Mouse (Mus musculus) forebrain, embryonic 16.5 days (tissue): ENCODE results near the gene Rgs9. TPM values are rescaled to one million over a fixed set of nuclear protein-coding genes. Genes with fewer than 3 reads are reported as not detected.
A peak's percentile ranks its signal among the peaks of the same experiment; 100 is the strongest.

Source experiments
- ATAC-seq: fragments of 200-750 bp; cut with Nextera tagmentation; 2 replicates; pipeline ENCODE4 v1.8.0; 2017; ENCODE audit warnings: mild to moderate bottlenecking, moderate library complexity
- H3K27ac ChIP-seq: fragments of 300-500 bp; sonication (generic); 2 replicates; pipeline ENCODE4 v1.5.1; 2014; ENCODE audit warnings: low read length, control low read depth
- H3K27me3 ChIP-seq: fragments of 300-500 bp; sonication (generic); replicated peaks from 2 replicates; pipeline ENCODE4 v1.6.1; 2014; ENCODE audit warnings: low read length; ENCODE audit not compliant: control insufficient read depth, insufficient read depth
- H3K36me3 ChIP-seq: fragments of 300-500 bp; sonication (generic); 2 replicates; pipeline ENCODE4 v1.6.1; 2014; ENCODE audit not compliant: control insufficient read depth, insufficient read depth
- H3K4me1 ChIP-seq: fragments of 300-500 bp; sonication (generic); replicated peaks from 2 replicates; pipeline ENCODE4 v1.6.1; 2014; ENCODE audit warnings: low read length; ENCODE audit not compliant: control insufficient read depth, insufficient read depth
- H3K4me2 ChIP-seq: fragments of 300-500 bp; sonication (generic); 2 replicates; pipeline ENCODE4 v1.6.1; 2014; ENCODE audit warnings: mild to moderate bottlenecking, low read length, control low read depth
- H3K4me3 ChIP-seq: fragments of 300-500 bp; sonication (generic); replicated peaks from 2 replicates; pipeline ENCODE4 v1.5.1; 2014; ENCODE audit warnings: mild to moderate bottlenecking, low read length, control low read depth
- H3K9ac ChIP-seq: fragments of 300-500 bp; sonication (generic); replicated peaks from 2 replicates; pipeline ENCODE4 v1.6.1; 2014; ENCODE audit warnings: low read depth, low read length, control low read depth
- H3K9me3 ChIP-seq: fragments of 300-500 bp; sonication (generic); 2 replicates; pipeline ENCODE4 v1.6.1; 2016; ENCODE audit warnings: low read length; ENCODE audit not compliant: control insufficient read depth
- WGBS: fragments of 180-500 bp; shearing (Covaris S2); extraction: QIAGEN DNeasy Blood & Tissue Kit; methylation state at CpG from one replicate; pipeline ENCODE4 v1.1.7; 2014; 5-methylcytosine and 5-hydroxymethylcytosine counted together
- polyA plus RNA-seq: library from polyadenylated mRNA; unstranded; fragments of >200 nt; fragmentation: Nextera tagmentation; extraction: Ambion mirVana; gene quantifications from 2 replicates; pipeline ENCODE4 v1.2.1, GENCODE M21; 2015

The Rgs9 gene
- polyA plus RNA-seq, 1 experiment from 2014 or later, result 9.7 TPM

GRCm38 (mm10) chr11:109206732-109207131 is 91.2 kb downstream of the Rgs9 start:
- H3K4me1 ChIP-seq, result peaks cover 7% of the 10 kb centered on the region
- 25% methylated on average over 13 of the region's 13 CpGs for WGBS
- no peaks in the 10 kb centered on the region for H3K9me3 ChIP-seq
- no peak for ATAC-seq
- no peak overlapping the region for H3K4me2 ChIP-seq
- H3K27ac ChIP-seq, result no peak overlapping the region
- no peak overlapping the region for H3K4me3 ChIP-seq
- H3K36me3 ChIP-seq, result no peaks in the 10 kb centered on the region
- no peaks in the 10 kb centered on the region for H3K27me3 ChIP-seq
- no peak overlapping the region for H3K9ac ChIP-seq

- 87% methylated on average over 1 of the region's 1 CpGs for WGBS
- Histone ChIP-seq H3K9me3 (no peaks in the 10 kb centered on the region), H3K4me1 (peaks cover 7% of the 10 kb centered on the region), H3K36me3 (no peaks in the 10 kb centered on the region), H3K27me3 (no peaks in the 10 kb centered on the region), H3K9ac (no peak overlapping the region), H3K4me3 (no peak overlapping the region), H3K4me2 (no peak overlapping the region), H3K27ac (no peak overlapping the region)
- ATAC-seq, result no peak
Measured at GRCm38 (mm10) chr11:109206028-109206427, 91.9 kb downstream of the Rgs9 start.

GRCm38 (mm10) chr11:109199612-109200293 is 98.2 kb downstream of the Rgs9 start:
- Histone ChIP-seq H3K4me2 (no peak overlapping the region), H3K4me3 (no peak overlapping the region), H3K27me3 (no peaks in the 10 kb centered on the region), H3K9me3 (no peaks in the 10 kb centered on the region), H3K36me3 (no peaks in the 10 kb centered on the region), H3K9ac (no peak overlapping the region), H3K27ac (peak overlapping the region; percentile 23; the same call in 1 of the 2 replicates), H3K4me1 (peaks cover 9% of the 10 kb centered on the region)
- 21% methylated on average over 8 of the region's 8 CpGs for WGBS
- ATAC-seq, result peak; percentile 73

- no peaks in the 10 kb centered on the region for H3K4me1 ChIP-seq
- no peaks in the 10 kb centered on the region for H3K36me3 ChIP-seq
- no peak overlapping the region for H3K27ac ChIP-seq
- 48% methylated on average over 15 of the region's 15 CpGs for WGBS
- H3K9ac ChIP-seq, result no peak overlapping the region
- H3K27me3 ChIP-seq, result no peaks in the 10 kb centered on the region
- peak; percentile 63 for ATAC-seq
- no peak overlapping the region for H3K4me3 ChIP-seq
- no peak overlapping the region for H3K4me2 ChIP-seq
- no peaks in the 10 kb centered on the region for H3K9me3 ChIP-seq
Measured at GRCm38 (mm10) chr11:109192673-109193557, 105.0 kb downstream of the Rgs9 start.

- 91% methylated on average over 5 of the region's 5 CpGs for WGBS
- ATAC-seq, result no peak
- H3K9ac ChIP-seq, result no peak overlapping the region
- H3K4me3 ChIP-seq, result no peak overlapping the region
- H3K4me1 ChIP-seq, result no peaks in the 10 kb centered on the region
- no peak overlapping the region for H3K27ac ChIP-seq
- no peaks in the 10 kb centered on the region for H3K36me3 ChIP-seq
- no peaks in the 10 kb centered on the region for H3K9me3 ChIP-seq
- no peak overlapping the region for H3K4me2 ChIP-seq
- no peaks in the 10 kb centered on the region for H3K27me3 ChIP-seq
Measured at GRCm38 (mm10) chr11:109188235-109188634, 109.7 kb downstream of the Rgs9 start.

GRCm38 (mm10) chr11:109187631-109188184 is 110.2 kb downstream of the Rgs9 start:
- H3K27me3 ChIP-seq, result no peaks in the 10 kb centered on the region
- H3K27ac ChIP-seq, result no peak overlapping the region
- no peak overlapping the region for H3K4me3 ChIP-seq
- no peaks in the 10 kb centered on the region for H3K36me3 ChIP-seq
- no peaks in the 10 kb centered on the region for H3K4me1 ChIP-seq
- 78% methylated on average over 6 of the region's 6 CpGs for whole genome bisulfite sequencing
- H3K9me3 ChIP-seq, result no peaks in the 10 kb centered on the region
- H3K9ac ChIP-seq, result no peak overlapping the region
- no peak overlapping the region for H3K4me2 ChIP-seq
- no peak for ATAC-seq

GRCm38 (mm10) chr11:109181118-109181517 is 116.8 kb downstream of the Rgs9 start:
- no peak overlapping the region for H3K27ac ChIP-seq
- no peak overlapping the region for H3K4me3 ChIP-seq
- H3K9me3 ChIP-seq, result no peaks in the 10 kb centered on the region
- WGBS, result 80% methylated on average over 7 of the region's 7 CpGs
- no peaks in the 10 kb centered on the region for H3K4me1 ChIP-seq
- ATAC-seq, result no peak
- no peak overlapping the region for H3K4me2 ChIP-seq
- no peaks in the 10 kb centered on the region for H3K36me3 ChIP-seq
- H3K27me3 ChIP-seq, result no peaks in the 10 kb centered on the region
- no peak overlapping the region for H3K9ac ChIP-seq

- Histone ChIP-seq H3K4me3 (no peak overlapping the region), H3K4me2 (no peak overlapping the region), H3K9me3 (no peaks in the 10 kb centered on the region), H3K27me3 (no peaks in the 10 kb centered on the region), H3K36me3 (no peaks in the 10 kb centered on the region), H3K9ac (no peak overlapping the region), H3K27ac (no peak overlapping the region), H3K4me1 (no peaks in the 10 kb centered on the region)
- no peak for ATAC-seq
- 93% methylated on average over 11 of the region's 11 CpGs for WGBS
Measured at GRCm38 (mm10) chr11:109180290-109180689, 117.6 kb downstream of the Rgs9 start.

GRCm38 (mm10) chr11:109178788-109179518 is 119.0 kb downstream of the Rgs9 start:
- WGBS, result 51% methylated on average over 8 of the region's 8 CpGs
- no peaks in the 10 kb centered on the region for H3K27me3 ChIP-seq
- H3K36me3 ChIP-seq, result no peaks in the 10 kb centered on the region
- no peak overlapping the region for H3K27ac ChIP-seq
- H3K9ac ChIP-seq, result no peak overlapping the region
- no peaks in the 10 kb centered on the region for H3K9me3 ChIP-seq
- H3K4me2 ChIP-seq, result no peak overlapping the region
- ATAC-seq, result 0 out of 2 replicates have a peak, but pooled peaks have one; percentile 57
- no peaks in the 10 kb centered on the region for H3K4me1 ChIP-seq
- no peak overlapping the region for H3K4me3 ChIP-seq
